Mouse (Mus musculus) kidney, postnatal 10 days (tissue): ENCODE measurements at regions not wholly inside any gene's neighbourhood (a gene's known extent, or its start where the extent isn't known, plus 50 kb on each side); places are given as distances from the start of the nearest gene placed in this dataset.

Source experiments
- DNase-seq: peaks from one replicate; pipeline ENCODE4 v3.0.0; 2021; ENCODE audit warnings: mixed read lengths

DNA sequence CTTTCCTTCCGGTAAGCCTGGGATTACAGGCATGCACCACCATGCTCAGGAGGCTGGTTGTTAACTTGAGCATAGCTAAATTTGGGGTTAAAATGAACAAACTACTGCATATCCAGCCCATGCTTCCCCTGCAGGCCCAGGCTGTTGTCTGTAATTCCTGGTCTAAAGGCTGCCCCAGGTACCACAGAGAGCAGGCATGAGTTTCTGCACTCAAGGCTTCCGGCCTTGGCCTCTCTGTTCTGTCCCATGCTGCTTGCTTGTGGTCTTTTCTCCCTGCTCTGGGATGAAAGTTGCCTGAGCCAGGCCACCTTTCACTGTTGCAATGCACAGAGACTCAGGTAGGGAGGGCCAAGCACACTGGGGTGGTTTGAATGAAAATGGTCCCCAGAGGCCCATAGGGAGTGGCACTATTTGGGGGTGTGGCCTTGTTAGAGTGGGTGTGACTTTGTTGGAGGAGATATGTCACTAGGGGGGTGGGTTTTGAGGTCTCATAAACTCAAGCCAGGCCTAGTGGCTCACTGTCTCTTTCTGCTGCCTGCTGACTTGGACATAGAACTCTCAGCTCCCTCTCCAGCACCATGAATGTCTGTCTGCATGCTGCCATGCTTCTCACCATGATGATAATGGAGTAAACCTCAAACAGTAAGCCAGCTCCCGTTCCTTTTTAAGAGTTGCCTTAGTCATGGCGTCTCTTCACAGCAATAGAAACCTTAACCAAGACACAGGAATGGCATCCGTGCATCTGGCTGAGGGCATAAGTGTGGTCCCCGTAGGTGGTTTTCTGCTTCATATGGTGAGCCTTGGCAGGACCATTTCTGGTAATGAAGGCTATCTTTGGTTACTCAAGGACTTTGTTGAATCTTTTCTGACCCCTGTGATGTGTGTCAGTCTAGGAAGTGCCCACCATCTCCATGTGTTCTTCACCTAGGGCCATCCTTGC, 86.7 kb upstream of the Zfp366 start:
- DNase-seq, result no peak

DNA sequence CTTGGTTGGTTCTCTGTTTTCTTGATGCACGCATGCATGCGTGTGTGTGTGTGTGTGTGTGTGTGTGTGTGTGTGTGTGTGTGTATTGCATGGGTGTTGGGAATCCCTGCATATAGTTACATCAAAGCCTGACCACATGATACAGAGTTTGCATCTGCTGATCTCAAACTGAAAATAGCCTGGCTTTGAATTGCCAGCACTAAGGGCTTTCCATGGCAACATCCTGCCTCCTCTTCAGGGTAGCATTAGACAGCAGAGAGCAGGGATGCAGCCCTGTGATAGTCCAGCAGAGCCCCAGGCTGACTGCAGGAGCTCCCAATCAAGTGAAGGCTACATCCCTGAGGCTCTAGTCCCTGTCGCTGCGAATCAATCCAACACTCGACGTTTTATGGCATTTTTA, 87.8 kb upstream of the Zfp366 start:
- DNase-seq, result no peak

- no peak for DNase-seq
Measured at GRCm38 (mm10) chr13:99095006-99095405, 89.6 kb upstream of the Zfp366 start.

DNA sequence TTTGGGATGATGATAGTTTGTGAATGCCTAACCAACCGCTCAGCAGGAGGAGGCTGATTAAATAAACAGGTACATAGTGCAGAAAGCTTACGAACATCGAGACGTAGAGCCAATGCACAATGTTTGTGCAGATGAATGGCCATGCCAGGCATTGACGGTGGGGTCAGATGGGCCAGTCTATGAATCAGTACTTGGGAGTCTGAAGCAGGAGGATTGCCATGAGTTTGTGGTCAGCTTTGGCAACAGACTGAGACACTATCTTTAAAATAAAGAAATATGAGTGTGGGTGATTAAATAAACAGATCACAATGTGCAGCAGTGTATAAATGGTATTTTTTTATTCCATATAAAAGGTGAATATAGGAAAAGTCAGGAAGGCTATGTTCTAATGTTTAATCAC, 90.4 kb upstream of the Zfp366 start:
- DNase-seq, result no peak

GRCm38 (mm10) chr13:99093269-99093668, 91.4 kb upstream of the Zfp366 start:
- DNase-seq, result peak; percentile 89

DNA sequence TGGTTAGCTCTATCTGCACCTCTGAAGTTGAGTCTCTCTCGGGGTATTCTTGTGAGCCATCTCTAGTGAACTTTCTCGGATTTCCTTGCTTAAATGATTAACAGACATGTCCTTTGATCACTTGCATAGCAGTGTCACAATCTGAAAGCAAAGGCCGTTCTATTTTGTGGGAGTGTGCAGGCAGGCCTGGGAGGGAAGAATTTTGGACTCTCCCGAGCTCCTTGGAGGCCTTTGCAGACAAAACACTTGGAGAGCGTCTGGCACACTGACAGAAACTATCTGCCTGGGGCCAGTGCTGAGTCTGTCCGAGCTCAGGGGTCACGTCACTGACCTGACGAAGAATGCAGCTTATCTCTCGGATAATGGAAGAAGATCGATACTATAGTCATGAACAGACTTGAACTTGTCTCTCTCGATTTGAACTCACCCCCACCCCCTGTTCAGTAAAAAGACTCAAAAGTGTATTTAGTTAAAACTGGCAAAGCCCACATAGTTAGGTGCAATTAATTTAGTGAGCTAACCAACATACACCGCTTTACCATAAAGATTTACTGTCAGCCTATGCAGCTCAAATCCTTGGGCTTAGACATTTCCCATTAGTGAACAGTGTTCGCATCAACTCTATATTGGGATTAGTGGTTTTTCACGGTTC, 92.2 kb upstream of the Zfp366 start:
- DNase-seq, result peak; percentile 77

DNA sequence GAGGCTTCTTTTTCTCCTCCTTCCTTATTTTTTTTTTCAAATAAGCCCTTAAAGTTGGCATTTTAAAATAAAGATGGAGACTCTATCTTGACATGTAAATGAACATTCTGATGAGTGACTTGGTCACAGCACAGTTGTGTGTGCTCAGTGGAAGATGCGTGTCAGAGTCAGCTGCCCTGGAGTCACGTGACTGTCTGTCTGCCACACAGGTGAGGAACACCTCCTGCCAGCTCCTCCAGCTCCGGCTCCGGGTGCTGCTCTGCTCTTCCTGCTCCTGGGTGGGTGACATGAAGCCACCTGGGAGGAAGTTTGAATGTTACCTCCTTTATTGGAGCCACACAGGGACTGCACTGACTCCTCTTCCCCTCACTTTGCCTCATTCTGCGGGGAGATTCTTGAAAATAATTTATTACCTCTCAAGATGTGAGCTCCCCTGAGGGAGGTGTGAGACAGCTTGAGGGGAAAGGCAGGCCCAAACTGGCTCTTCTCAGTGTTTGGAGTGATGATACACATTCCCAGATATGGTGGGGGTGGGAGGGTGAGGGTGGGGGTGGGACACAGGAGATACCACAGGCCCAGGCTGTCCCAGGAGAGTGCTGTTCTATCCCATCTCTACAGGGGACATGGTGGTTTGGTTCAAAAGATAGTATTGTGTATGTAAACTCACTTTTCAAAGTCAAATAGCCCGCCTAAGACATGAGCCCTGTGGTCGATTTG, 92.9 kb upstream of the Zfp366 start:
- no peak for DNase-seq

DNA sequence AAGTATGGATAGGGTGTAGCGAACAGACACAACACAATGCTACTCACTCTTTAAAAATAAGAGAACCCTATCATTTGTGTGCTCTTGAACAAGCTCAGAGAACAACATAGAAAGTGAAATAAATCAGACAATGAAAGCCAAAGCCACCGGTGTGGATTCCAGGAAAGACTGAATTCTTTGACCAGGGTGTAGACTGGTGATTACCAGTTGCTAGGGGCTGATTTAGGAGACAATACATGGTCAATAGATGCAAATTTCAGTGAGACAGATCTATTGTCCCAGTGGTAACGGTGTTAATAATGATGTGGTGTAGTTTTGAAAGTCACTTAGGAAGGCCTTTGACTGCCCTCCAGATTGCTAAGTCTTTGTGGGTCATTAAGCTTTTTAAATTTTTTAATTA, 94.3 kb upstream of the Zfp366 start:
- no peak for DNase-seq

DNA sequence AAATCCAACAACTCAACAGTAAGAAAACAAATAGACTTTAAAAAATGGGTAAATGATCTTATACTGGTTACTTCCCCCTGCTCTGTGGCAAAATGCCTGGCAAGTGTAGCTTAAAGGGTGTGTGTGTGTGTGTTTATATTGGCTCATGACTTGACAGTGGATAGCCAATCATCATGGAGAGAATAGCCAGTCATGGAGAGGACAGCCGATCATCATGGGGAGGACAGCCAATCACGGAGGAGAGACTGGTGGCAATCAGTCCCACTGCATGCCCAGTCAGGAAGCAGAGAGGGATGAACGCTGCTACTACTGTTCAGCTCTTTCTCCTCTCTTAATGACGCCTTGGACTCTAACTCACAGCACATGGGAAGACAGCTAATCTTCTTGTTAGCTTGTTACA, 96.3 kb upstream of the Zfp366 start:
- no peak for DNase-seq

DNA sequence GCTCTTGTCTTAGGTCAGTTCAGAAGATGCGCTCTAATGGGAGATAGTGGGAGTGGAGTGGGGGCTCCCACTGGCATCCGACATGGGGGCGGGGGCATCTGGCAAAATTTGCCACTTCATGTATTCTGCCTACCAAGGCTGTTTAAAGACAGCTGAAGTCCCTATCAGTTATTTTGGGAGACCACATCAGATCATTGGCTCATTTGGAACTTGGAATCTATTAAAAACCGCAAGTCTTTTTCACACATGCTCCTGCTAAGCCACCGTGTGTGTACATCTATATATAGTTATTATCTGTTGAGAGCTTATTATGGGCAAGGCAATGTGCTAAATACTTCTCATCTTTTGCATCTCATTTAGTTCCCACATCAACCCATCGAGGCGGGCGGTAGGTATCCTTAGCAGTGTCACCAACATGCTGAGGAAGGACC, 95.0 kb upstream of the 1700024P04Rik start:
- no peak for DNase-seq

DNA sequence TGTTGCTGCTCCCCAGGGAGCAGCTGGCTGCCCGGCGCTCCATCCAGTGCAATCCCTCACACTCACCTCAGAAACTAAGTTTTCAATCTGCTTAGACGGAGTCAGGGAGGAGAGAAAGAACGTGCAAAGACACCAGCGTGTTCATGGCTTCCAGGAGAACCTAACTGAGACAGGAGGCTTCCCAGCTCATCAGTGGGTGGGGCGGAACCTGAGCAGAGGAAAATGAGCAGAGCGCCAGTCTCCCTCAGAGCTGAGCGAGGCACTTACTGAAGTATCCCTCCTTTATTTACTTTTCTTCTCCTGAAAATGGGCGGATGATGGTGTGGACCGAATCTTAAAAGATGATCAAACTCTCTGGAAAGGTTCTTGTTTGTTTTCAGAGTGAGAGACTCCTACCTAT, 94.3 kb upstream of the 1700024P04Rik start:
- no peak for DNase-seq

GRCm38 (mm10) chr13:99077039-99077749, 92.8 kb upstream of the 1700024P04Rik start:
- no peak for DNase-seq

DNA sequence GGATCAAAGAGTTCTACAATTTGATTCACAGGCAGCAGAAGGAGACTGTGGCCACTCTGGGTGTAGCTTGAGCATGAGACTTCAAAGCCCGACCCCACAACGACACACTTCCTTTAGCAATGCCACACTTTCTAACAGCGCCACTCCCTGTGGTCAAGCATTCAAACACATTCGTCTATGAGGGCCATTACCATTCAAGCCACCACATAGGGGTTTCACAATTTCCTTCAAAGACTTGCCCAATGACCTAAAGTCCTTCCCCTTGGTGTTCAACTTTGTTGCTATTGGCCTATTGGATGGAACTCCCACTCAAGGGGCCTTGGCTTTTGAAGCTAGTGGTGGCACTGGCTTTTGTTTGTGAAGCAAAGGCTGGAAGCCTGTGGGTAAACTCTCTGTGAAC, 91.1 kb upstream of the 1700024P04Rik start:
- no peak for DNase-seq

DNA sequence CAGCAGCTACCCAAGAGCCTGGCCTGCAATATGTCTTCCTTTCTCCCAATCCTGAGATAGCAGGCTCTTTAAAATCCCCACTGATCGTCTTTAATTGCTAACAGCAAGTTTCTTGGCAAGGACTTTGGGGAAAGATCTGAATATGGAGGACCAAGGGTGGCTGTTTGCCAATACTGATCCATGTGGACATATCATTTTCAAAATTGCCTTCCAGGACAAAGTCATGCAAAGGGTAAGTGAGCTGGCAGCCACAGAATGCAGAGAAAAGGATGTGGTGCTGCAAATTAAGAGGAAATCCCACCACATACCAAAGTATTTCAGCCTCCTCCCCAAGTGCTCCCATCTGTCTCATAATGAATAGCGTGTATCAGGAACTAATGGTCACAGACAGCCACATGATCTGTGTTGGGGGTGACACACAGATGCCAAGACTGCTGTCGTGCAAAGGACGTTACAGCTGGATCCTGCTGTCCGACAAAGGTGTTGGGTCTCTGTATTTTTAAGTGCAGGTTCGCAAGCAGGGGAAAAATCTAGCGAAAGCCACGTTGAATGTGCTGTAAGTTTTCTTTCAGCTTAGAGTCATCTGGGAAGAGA, 87.6 kb upstream of the 1700024P04Rik start:
- no peak for DNase-seq

- no peak for DNase-seq
Measured at GRCm38 (mm10) chr13:99071413-99071812, 87.0 kb upstream of the 1700024P04Rik start.

DNA sequence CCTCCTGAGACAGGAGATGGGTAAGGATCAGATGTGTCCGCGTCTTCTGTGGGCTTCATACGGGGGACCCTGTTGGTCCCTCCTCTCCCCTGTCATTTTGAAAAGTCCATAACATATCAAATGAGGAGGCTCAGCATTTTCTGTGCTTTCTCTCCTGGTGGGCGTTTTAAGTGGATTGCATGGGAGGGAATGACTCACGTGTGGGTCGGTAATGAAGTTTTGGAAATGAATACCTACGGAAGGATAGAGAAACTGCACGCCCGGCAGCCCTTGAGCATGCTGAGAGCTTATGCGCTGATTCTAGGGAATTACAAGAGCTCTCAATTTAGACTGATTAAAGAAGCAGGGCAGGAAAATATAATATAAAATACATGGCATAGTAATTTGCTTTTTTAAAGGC, 85.4 kb upstream of the 1700024P04Rik start:
- DNase-seq, result no peak

DNA sequence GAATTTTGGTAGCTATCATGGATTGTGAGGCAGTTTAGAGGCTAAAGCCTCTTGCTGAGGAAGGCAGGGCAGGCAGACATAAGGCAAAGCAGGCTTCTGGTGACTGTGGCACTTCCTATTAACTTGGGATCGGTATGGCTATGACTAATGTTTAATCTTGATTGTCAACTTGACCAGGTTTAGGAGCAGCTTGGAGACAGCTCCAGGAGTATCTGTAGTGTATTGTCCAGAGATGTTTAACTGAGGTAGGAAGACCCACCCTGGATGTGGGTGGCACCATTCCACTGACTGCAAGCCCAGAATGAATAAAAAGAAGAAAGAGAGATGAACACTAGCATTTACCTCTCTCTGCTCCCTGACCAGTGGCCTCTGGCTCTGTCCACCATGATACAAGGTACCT, 83.1 kb upstream of the 1700024P04Rik start:
- no peak for DNase-seq

DNA sequence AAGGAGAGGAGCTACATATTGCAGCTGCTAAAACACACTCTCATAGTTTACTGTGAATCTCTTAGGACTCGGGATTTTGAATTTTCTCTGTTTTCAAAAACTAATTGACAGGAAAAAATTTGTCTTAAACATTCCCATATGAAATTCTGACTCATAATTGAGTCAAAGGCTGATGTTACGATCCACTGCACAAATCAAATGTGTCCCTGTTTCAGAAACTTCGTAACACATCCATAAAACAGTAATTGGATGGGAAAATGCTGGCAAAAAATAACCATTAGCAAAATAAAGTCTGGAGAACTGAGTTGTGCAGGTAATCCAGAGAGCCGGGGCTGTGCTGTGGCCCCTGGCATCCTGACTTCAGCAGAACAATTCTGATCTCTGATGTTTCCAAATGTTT, 79.1 kb upstream of the 1700024P04Rik start:
- DNase-seq, result no peak

DNA sequence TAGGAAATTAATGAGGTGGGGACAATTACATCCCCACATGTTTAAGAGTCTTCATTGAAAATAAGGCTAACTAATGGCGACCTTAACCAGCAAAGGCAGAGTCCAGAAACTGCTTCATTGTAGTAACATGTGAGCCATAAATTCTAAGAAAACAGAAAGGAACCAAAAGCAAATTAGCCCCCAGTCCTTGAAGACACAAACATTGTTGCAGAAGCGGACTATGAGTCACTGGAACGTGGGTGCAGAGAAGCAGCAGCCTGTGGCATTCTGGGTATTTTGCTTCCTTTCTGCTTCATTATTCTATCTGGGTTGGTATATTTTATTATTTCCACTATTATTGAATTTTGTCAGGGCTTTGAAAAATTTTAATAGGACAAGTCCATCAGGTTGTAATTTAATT, 78.6 kb upstream of the 1700024P04Rik start:
- no peak for DNase-seq

- no peak for DNase-seq
Measured at GRCm38 (mm10) chr13:99058131-99058970, 74.0 kb upstream of the 1700024P04Rik start.

GRCm38 (mm10) chr13:99057696-99058095, 73.3 kb upstream of the 1700024P04Rik start:
- DNase-seq, result no peak

GRCm38 (mm10) chr13:99057293-99057588, 72.9 kb upstream of the 1700024P04Rik start:
- no peak for DNase-seq
